Mouse (Mus musculus) olfactory bulb, adult 2 months (tissue): ENCODE measurements around the gene Gpr132.

ENCODE experiments used
- CTCF ChIP-seq: fragments of 200-500 bp; IDR thresholded peaks from 2 replicates; pipeline ENCODE4 v1.5.1; 2012; ENCODE audit warnings: low read depth, mild to moderate bottlenecking, low read length, moderate library complexity; ENCODE audit not compliant: insufficient read depth
- POLR2A ChIP-seq: fragments of 200-500 bp; IDR thresholded peaks from 2 replicates; pipeline ENCODE4 v1.6.1; 2012; ENCODE audit warnings: mild to moderate bottlenecking, low read depth, low read length, moderate library complexity; ENCODE audit not compliant: insufficient read depth

DNA sequence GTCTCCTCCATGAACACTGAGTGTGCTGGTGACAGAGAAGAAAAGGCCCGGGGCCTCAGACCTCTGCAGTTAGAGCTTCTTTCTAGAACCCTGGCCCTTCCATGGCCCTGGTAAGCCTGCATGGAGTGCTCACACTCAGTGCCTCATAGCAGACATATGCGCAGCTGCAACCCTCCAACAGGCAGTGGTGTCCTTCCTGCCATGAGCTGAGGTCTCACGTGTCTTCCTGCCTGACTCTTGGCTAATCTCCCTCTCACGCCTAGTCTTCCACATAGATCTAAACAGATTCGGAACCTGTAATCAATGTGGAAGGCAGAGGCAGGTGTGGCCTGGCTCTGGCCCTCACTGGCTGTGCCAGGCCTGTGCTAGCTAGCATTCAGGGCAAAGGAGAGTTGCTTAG is 11.7 kb upstream of the Gpr132 start:
- no peak for TF ChIP-seq POLR2A
- TF ChIP-seq CTCF = no peak
